Mouse (Mus musculus) mouse trophoblast stem cell (cell line): ENCODE measurements around the gene Gramd1b.

ENCODE experiments used
- in situ Hi-C, 2 experiments: fragments of 300-500 bp; cut with MseI, MboI; formaldehyde crosslinking; loops; 2 replicates in 1 of 2; 3 replicates in 1 of 2; pipeline ENCODE4 v1.15.1; 2025

Gene Gramd1b

DNA sequence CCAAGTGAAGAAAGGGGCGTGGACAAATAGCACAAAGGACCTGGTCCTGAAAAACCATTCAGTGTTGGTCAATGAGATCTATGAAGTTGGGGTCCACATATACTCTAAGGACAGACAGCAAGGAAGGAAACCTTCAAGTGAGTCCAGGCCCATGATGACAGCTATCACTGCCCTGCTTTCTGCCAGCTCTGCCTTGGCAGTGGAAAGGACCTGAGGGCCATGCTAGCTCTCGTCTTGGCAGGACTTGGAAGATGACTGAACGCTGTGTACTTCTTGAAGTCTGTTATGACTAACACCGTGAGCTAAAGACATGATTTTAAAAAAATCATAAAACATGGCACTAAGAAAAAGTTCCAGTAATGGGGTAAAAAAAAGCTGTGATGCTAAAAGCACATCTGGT lies 213.4 kb downstream of the Gramd1b start:
- in situ Hi-C loops = no loop called here

DNA sequence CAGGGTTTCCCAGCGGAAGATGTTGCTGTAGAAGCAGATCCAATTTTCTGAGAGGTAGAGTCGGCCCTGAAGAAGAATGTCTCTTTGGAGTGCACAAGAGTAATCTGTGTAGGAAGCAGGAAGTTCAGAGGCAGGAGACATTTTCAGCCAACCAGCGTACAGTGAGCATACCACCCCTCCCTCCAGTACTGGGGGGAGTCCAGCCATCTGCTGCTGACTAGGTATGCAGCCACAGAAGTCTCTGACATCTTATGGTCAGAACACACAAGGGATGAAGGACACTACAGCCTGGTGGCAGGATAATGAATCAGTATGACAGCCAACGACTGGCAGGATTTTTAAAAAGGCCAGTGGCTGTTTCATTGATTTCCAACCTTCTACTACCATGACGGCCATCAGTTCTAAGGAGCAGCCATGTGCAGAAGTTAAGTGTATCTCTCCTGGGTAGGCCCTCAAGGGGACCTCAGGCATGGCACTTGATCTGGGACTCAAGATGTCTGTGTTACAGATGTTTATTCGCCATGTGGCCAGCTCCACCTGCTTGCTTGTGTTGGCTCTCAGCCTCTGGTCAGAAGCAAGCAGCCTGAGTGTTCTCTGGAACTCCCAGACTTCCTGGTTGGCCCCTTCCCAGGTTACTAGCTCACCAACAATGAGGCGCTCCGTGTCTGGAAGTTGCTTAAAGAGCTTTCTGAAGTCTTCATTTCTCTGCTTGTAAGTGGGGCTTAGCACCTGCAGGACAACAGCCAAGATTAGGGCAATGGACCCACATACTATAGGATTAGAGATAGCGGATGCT lies 214.1 kb downstream of the Gramd1b start:
- in situ Hi-C loops = no loop called here

DNA sequence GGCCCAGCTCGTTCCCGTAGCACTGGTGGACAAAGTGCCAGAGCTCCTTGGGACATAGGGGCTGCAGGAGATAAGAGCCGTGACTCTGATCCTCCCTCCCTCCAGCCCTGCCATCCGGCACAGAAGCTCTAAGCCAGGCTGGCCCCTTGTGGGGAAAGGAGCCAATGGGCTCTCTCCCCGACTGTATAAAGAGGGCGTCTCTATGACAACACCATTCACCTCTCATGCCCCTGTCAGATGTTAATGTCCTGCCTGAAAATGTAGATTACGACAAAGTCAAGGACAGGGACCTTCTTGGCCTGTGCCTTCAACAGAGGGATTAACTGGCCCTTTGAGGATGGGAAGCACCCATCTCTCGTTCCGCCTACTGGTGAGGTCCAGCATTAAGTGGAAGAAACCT lies 219.4 kb downstream of the Gramd1b start:
- in situ Hi-C loops = no loop called here

DNA sequence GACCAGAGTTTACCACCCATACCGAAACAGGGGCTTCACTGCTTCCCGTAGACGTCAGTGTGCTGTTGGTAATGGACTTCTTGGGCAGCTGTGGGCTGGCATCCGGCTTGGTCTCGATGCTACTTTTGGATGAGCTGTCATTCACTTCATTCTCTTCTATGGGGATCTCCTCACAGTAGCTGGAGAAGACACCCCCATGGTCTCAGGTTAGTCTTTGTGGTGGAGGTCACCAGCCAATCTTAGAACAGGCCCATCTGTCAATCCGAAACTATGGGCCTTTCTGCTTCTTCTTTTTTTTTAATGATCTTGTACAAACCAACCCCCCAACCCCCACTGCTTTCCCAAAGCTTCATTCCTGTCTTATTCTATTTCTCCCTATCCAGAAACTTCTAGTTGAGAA lies 221.3 kb downstream of the Gramd1b start:
- in situ Hi-C loops = no loop called here

DNA sequence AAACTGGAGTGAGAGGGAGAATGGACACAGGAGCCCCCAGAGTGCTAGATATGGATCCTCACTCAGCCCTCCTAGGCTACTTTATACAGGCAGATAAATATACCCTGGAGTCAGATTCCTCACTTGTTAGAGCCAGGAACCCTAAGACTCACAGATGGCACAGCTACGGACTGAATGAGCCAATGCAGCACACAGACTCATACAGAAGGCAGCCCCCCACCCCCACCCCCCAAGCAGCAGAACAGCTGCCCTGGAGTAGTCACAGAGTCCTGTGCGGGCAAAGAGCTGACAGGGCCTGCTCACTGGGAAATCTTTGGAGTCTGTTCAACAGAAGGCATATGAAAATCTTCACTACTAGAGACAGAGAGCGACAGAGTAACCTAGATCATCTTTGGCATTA lies 223.9 kb downstream of the Gramd1b start:
- in situ Hi-C loops = no loop called here

DNA sequence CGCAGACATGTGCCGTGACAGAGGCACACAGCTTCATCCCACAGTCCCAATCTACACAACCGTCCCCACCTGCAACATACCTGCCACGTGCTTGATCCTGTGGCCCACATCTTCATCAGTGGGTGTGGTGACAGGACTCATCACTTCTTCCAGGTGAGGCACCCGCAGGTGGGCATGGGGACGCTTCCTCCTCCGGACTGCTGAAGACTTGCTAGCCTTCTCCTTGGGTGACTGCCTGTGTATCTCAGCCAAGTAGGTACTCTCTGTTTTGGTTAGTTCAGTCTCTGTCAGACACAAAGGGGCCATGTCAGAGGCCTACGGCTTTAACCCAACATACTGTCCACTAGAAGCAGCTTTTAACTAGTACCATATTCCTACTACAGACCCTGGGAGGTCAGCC lies 226.9 kb downstream of the Gramd1b start:
- in situ Hi-C loops = no loop called here

DNA sequence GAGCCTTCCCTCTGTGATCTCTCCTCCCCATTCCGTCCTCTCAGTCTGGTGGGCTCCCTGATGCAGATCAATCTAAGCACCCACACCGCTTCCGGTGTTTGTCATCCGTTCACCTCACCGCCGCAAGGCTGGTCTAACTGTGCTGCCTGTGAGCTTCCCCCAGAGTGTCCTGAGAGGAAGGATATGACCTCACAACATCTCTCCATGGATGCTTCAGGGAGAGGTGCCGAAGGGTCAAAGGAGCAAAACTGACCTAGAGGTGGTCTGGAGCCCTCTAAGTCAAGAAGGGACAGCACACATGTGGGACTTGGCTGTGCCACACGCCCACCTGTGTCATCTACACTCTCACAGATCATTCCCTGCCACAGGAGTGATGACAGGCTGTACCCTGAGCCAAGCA lies 228.8 kb downstream of the Gramd1b start:
- in situ Hi-C loops = no loop called here

DNA sequence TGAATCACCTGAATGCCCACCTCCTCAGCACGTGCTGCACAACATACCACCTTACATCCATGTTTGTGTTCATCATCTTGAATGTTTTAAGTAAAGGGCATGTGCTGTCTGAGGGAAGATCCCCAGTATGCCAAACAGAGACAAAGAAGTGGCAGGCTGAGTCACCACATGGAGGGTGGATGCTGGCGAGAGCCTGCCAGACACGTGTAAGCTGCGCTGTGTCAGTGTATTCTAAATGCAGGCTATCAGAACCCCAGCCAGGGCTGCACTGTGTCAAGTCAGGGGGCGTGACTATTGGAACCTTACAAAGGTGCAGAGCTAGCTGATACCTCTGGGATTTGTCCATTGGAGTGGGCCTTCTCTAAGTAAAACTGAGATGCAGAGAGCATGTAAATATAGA lies 229.7 kb downstream of the Gramd1b start:
- in situ Hi-C loops = no loop called here

DNA sequence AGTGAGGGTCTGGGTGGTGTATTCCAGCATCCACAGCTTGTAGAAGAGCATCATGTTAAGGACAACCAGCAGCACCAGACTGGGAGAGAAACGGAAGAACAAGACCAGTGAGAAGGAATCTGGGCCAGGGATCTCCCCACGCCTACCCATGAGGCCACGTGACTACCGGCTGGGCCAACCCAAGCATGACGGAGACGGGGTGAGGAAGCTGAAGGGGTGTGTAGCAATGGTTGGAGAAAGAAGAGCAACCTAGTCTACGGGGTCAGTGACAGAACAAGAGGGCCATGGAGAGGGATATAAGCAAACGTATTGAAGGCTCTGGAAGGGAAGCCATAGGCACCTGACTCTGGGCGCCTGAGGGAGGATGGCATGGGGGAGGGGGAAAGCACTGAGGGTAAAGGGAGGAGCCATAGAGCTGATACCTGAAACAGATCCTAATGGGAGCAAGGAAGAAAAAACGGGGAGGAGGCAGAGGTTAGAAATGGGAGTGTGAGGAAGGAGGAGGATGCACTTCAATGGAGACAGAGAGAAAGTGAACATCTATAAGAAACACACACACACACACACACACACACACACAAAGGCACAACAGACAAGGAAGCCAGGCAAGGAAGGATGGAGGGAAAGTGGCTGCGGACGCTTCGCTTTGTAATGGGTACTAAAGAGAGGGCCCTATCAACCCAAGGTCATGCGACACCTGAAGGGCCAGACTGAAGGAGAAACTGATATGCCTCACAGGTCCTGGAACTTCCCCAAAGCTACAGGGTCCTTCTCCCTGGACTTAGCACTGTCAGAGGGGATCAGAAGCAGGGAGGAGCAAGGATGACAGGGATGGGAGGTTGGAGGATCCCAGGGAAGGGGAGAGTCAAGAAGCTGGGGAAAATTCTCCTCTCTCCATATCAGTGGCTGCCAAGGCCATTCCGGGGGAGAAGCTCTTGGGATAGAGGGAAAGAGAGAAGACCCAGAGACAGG lies 230.9 kb downstream of the Gramd1b start:
- in situ Hi-C loops = no loop called here

DNA sequence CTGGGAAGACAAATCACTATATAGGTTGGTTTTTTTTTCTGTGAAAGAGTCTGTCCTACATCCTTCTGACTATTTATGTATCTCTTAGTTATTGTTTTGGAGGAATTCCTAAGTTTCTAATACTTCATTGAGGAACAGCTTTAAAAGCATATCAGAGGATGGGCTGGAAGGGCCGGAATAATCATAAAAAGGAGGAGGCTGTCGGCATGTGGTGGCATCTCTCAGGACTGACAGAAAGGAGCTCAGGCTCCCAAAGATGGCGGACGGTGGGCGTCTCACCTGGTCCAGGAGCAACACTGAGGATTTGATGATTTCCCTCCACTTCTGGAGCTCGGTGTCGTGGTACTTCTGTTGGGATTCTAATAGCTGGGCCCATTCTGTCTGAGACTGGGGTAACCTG lies 231.9 kb downstream of the Gramd1b start:
- in situ Hi-C loops = no loop called here

DNA sequence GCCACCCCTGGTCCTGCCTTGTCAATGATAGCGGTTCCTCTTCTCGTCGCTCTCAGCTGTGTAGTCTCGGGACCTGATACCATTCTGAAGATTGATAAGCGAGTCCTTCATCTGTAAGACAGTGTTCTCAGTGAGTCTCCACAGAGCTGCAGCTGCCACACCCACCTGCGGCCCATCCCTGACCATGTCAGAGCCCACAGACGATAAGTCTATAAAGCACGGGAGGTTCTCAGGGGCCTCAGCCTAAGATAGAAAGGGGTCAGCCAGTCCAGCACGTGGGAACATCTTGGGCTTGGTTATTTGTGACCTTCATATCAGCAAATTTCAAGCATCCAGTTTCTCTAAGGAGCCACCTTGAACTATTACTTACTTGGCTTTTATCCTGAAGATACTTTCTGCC lies 233.2 kb downstream of the Gramd1b start:
- in situ Hi-C loops = no loop called here

DNA sequence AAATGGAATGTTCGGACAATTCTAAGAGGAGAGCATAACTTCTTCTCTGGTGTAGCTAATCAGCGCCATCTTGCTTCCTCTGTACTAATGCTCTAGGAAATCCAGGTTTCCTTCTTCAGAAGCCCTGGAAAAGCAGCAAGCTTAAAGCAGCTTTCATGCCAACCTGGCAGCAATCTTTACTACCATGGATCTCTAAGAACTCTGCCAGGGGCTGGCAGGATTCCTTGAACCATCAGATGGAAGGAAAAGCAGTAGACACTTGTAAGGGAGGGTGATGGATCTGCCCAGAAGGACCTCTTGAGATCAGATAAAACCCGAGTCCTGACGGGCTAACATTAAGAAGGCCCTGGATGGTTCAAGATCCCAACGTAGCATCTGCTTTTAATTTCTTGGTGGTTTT lies 234.9 kb downstream of the Gramd1b start:
- in situ Hi-C loops = no loop called here

DNA sequence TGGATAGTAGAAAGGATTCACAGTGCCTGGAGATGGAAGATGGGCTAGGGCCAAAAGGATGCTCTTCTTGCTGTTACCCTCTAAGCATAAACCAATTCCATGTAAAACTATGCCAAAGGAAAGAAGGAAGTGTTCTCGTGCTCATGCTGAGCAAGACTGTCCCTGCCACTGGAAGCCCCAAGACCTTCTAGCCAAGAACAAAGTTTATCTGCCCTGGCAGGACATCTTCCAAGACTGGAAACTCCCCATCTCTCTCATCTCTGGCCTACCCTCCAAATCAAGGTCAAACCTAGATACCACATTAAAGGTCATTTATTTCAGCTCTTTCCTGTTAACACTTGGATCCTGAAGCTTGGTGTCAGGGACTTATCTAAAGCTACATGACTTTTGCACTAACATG lies 236.3 kb downstream of the Gramd1b start:
- in situ Hi-C loops = no loop called here

DNA sequence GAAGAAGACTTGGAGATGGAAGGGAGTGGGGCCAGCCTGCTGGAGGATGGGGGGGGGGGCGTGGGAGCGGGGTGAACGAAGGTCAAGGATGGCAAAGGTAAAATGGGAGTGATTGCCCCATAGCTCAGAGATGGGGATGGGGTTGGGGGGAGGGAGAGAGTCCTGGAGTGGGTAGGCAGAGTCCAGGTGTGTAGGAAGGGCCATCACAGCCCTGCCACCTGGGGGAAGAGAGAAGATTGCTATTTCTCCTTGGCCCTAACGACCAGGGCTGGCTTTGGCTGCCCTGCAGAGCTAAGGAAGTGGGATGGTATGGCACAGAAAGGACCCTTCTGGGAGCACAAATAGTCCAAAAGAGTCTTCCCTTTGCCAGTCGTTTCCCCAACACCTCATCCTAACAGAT lies 237.0 kb downstream of the Gramd1b start:
- in situ Hi-C loops = no loop called here

DNA sequence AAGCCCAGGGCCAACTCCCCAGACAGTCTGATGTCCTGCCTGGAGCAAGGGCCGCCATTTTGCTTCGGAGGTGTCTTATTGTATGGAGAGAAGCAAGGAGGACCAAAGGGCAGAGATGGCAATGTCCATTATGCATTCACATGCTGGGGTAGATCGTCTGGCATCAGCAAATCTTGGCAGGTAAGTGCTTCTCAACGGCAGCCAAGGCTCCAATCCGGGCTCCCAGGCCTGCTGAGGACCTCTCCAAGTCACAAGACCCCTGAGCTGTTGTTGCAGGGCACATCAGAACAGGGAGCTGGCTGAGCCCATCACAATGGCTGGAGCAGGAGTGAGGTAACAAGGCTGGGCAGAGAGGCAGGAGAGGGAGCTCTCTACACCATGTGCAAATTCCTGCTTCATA lies 237.4 kb downstream of the Gramd1b start:
- in situ Hi-C loops = no loop called here

DNA sequence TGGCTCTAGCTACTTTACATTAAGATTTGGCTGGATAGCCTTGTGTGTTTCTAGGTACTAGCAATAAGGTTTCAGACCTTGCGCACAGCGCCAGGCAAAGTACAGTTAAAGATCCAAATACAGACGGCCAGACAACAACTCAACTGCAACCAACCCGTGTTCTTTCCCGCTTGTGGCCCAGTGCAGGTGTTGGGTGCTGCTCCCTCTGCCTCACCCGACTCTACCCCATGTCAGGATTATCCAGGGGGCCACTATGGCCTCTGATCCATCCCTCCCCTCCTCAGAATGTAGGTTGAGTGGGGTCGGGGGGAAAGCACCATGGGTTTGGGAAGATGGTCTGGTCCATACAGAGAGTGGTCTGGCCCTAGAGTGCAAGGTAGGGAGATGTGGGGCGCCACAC lies 237.9 kb downstream of the Gramd1b start:
- in situ Hi-C loops = no loop called here

DNA sequence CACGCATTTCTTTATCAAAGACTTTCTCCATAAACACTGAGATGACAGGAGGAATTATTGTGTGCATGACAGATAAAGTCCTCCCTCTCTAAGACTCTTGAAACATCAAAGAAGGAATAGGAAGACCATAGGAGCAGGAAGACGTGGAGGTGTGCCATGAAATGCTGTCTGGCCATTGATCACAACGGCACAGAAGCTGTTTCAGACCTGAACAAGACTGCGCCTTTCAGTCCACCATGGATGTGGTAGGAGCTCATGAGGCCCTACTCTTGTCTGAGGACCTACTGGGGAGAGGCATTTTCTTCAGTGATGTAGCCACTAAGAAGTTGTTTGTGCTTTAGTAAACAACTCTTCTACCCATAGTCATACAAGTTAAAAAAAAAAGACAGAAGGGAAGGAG lies 238.7 kb downstream of the Gramd1b start:
- in situ Hi-C loops = no loop called here

DNA sequence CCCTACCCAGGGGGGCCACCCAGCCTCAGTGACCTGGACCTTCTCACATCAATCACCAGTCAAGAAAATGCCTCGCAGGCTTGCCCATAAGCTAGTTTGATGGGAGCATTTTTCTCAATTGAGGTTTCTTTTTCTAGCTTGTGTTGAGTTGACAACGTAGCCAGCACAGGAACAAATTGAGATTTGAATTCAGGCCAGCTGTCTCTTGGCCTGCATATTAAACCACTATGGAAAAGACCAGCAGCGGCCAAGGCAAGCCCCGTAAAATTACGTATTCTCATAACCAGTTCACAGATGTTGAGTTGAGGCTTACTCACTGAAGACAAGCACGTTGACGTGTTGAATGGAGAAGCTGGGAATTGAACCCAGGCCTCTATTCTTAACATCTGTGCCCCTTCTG lies 248.2 kb downstream of the Gramd1b start:
- in situ Hi-C loops = no loop called here

DNA sequence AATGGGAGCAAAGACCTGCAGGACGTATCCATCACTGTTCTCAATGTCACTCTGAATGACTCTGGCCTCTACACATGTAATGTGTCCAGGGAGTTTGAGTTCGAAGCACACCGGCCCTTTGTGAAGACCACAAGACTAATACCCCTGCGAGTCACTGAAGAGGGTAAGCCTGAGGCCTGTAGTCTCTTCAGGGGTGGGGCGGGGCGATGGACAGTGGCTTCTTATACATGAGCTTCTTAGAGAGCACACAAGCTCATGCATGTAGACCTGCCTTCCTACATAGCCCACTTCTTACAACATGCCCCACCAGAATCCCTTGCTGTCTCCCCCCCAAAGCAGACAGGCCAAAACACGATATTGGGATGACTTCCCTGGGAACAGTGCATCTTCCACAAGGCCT lies 251.7 kb downstream of the Gramd1b start:
- in situ Hi-C loops = no loop called here

DNA sequence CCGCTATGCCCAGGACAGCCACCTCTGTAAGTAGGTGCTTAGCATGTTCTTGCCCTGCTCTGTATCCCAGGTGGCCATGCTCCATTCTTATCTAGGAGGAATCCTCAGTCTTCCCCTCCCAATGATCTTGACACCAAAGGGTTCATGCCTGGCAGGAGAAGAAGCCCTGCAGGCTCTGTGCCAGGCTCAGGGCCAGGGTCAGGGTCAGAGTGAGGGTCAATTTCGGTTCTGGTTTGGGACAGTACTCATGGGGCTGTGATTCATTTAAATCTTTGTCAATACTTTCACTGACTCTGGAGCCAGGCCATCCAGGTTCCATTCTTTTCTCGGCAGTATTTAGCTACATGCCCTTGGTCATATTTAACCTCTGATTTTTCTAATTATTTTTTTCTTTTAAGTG lies 253.5 kb downstream of the Gramd1b start:
- in situ Hi-C loops = no loop called here

DNA sequence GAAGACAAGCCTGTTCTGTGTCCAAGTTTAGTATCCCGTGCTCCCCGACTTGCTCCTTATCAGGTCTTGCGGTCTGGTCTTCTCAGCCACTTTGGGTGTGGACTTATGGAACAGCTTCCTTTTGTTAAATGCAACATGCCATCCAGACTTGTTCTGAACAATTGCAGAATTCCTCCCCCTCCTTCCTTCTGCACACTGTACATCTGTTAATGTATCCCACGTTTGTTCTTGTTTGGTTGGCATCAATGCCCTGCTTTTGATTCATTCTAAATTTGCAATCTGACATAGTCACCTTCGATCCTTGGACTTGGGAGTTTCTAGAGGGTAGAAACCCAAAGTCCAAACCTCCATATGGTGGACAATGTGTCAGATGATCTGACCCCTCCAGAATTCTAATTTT lies 255.3 kb downstream of the Gramd1b start:
- in situ Hi-C loops = no loop called here

DNA sequence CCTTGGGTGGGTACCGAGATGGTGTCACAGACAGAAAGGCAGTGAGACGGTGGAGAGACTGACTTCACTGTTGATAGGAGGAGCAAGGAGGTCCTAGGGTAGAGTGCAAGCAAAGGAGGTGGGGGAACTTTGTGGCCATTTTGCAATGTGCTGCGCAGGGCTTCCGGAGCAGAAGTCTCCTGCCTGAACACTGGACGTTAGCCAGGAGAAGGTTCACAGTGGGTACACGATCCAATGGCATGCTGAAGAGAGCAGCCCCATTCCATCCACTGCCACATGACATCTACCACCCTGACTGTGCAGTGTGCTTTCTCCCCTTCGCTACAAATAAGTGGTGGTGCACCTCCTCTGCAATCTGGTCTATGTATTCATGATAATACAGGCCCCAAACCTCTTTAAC lies 258.4 kb downstream of the Gramd1b start:
- in situ Hi-C loops = no loop called here

DNA sequence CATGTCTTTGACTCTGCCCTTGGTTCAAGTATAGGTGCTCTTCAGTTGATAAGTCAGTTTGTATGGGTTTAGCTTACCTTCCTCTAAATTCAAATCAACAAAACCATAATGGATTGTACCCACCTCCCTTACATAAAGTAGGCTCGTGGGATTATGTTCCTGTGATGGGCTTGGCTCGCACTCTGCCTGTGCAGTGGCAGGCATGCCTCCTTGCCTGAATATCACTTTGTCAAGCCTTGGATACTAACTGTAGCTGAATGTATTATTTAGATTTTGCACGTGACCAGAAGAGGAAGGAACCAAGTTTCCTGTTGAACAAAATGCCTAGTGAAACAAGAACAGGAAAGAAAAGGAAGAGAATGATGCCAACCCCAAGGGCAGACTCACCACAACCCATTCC lies 260.1 kb downstream of the Gramd1b start:
- in situ Hi-C loops = no loop called here
